ENCODE assay signal across 8 mouse cellular contexts in genomic region chr6:113172568-113172967, GRCm38 (mm10). TPM values are rescaled to one million over a fixed set of nuclear protein-coding genes. Genes with fewer than 3 reads are reported as not detected.
DNase-seq lines count a peak whose midpoint lies in the region; ATAC-seq lines count a peak whose summit lies in the region.

No protein-coding gene starts in this region.

- intact Hi-C loops in left cerebral cortex, postnatal 14 days (cut with DNase I) = no loop called here

- DNase-seq in right cerebral cortex, adult 2 months (ENCODE audit: low spot score in 2 of 2) = peak; percentile 60 to 64
- no peak for DNase-seq in right cerebral cortex, postnatal 25 days
- peak; percentile 82 for DNase-seq in ZHBTc4 (ENCODE audit: low read depth, low spot score)
- DNase-seq in cerebellum, postnatal 25 days = peak; percentile 60 to 75
- peak; percentile 55 to 63 for DNase-seq in left cerebral cortex, postnatal 14 days (ENCODE audit: low spot score in 2 of 2)
- peak; percentile 79 for DNase-seq in naive thymus-derived CD4-positive, alpha-beta T cell, adult 2 months (ENCODE audit: low read depth)
- peak; percentile 40 to 51 for DNase-seq in urinary bladder, postnatal 36 days (ENCODE audit: low spot score in 2 of 2)

- ATAC-seq in granulocyte monocyte progenitor cell, adult 5-6 weeks (replicated peaks; ENCODE audit: poor library complexity, severe bottlenecking) = peak; percentile 84

RNA-seq across cellular contexts. Expression of gene Lhfpl4, which starts 22.6 kb away (rescaled TPM):
- not detected in 2 replicates for total RNA-seq in granulocyte monocyte progenitor cell, adult 5-6 weeks (2014; fragmentation: Nextera tagmentation)
- not detected in 2 replicates for total RNA-seq in granulocyte monocyte progenitor cell, adult 5-6 weeks (2017)
- total RNA-seq in left cerebral cortex, postnatal 14 days (2021) = 10 to 100 TPM; 98.3 to 98.4 TPM

Comparison
In these comparisons a context has a peak if more than half of its experiments do, and no peak if none do; other contexts are left out.
1. RNA of gene Lhfpl4, which starts 22.6 kb away (total RNA-seq): 98.3 to 98.4 TPM in left cerebral cortex, postnatal 14 days; not detected in granulocyte monocyte progenitor cell, adult 5-6 weeks; every median in the first group is over 10 times any median in the second.